Mouse (Mus musculus): ENCODE results near the gene Phlda1. TPM values are rescaled to one million over a fixed set of nuclear protein-coding genes. Genes with fewer than 3 reads are reported as not detected.

The Phlda1 gene
- total RNA-seq, 2 experiments from 2014 or later: 24.4 to 28.6 TPM

- intact Hi-C loops (cut with DNase I): no loop called here
- DNase-seq (ENCODE audit: extremely low spot score in 1 of 2, low spot score in 2 of 2): no peak
These were observed 13.7 kb downstream of the Phlda1 start for GRCm38 (mm10) chr10:111519620-111520370.

- intact Hi-C loops (cut with DNase I): no loop called here
- DNase-seq (ENCODE audit: extremely low spot score in 1 of 2, low spot score in 2 of 2): no peak
These were observed 14.5 kb downstream of the Phlda1 start for GRCm38 (mm10) chr10:111520621-111521020.

- intact Hi-C loops (cut with DNase I): no loop called here
These were observed 15.6 kb downstream of the Phlda1 start for GRCm38 (mm10) chr10:111521636-111522035.

GRCm38 (mm10) chr10:111522230-111522629 lies 16.1 kb downstream of the Phlda1 start:
- intact Hi-C loops (cut with DNase I): no loop called here
- DNase-seq (ENCODE audit: extremely low spot score in 1 of 2, low spot score in 2 of 2): no peak

More at GRCm38 (mm10) chr10:111521636-111522035, 15.6 kb downstream of the Phlda1 start:
- DNase-seq (ENCODE audit: extremely low spot score in 1 of 2, low spot score in 2 of 2): no peak

- no peak for DNase-seq (ENCODE audit: extremely low spot score in 1 of 2, low spot score in 2 of 2)
- intact Hi-C loops (cut with DNase I): no loop called here
These were observed 17.8 kb downstream of the Phlda1 start for GRCm38 (mm10) chr10:111523894-111524293.

GRCm38 (mm10) chr10:111527057-111527456 lies 21.0 kb downstream of the Phlda1 start:
- DNase-seq (ENCODE audit: extremely low spot score in 1 of 2, low spot score in 2 of 2): no peak
- intact Hi-C loops (cut with DNase I): no loop called here

- no peak for DNase-seq (ENCODE audit: extremely low spot score in 1 of 2, low spot score in 2 of 2)
- intact Hi-C loops (cut with DNase I): no loop called here
These were observed 21.5 kb downstream of the Phlda1 start for GRCm38 (mm10) chr10:111527613-111528012.

GRCm38 (mm10) chr10:111528283-111528682 lies 22.2 kb downstream of the Phlda1 start:
- intact Hi-C loops (cut with DNase I): no loop called here
- no peak for DNase-seq (ENCODE audit: extremely low spot score in 1 of 2, low spot score in 2 of 2)

- DNase-seq (ENCODE audit: extremely low spot score in 1 of 2, low spot score in 2 of 2): no peak
- intact Hi-C loops (cut with DNase I): no loop called here
These were observed 24.3 kb downstream of the Phlda1 start for GRCm38 (mm10) chr10:111530398-111530797.

GRCm38 (mm10) chr10:111534691-111535090 lies 28.6 kb downstream of the Phlda1 start:
- intact Hi-C loops (cut with DNase I): no loop called here
- no peak for DNase-seq (ENCODE audit: extremely low spot score in 1 of 2, low spot score in 2 of 2)

- intact Hi-C loops (cut with DNase I): no loop called here
- DNase-seq (ENCODE audit: extremely low spot score in 1 of 2, low spot score in 2 of 2): no peak
These were observed 31.3 kb downstream of the Phlda1 start for GRCm38 (mm10) chr10:111537410-111537809.

- DNase-seq (ENCODE audit: extremely low spot score in 1 of 2, low spot score in 2 of 2): peak; percentile 55 to 80
These were observed 33.7 kb downstream of the Phlda1 start for GRCm38 (mm10) chr10:111539724-111540324.

GRCm38 (mm10) chr10:111540678-111541077 lies 34.6 kb downstream of the Phlda1 start:
- DNase-seq (ENCODE audit: extremely low spot score in 1 of 2, low spot score in 2 of 2): no peak
- intact Hi-C loops (cut with DNase I): no loop called here

More at GRCm38 (mm10) chr10:111539724-111540324, 33.7 kb downstream of the Phlda1 start:
- intact Hi-C loops (cut with DNase I): no loop called here

- DNase-seq (ENCODE audit: extremely low spot score in 1 of 2, low spot score in 2 of 2): no peak
- intact Hi-C loops (cut with DNase I): no loop called here
These were observed 37.0 kb downstream of the Phlda1 start for GRCm38 (mm10) chr10:111543106-111543505.

GRCm38 (mm10) chr10:111543781-111544260 lies 37.7 kb downstream of the Phlda1 start:
- peak in 1 of 2 experiments; percentile 60 for DNase-seq (ENCODE audit: extremely low spot score in 1 of 2, low spot score in 2 of 2)
- intact Hi-C loops (cut with DNase I): no loop called here

GRCm38 (mm10) chr10:111544311-111544710 lies 38.2 kb downstream of the Phlda1 start:
- DNase-seq (ENCODE audit: extremely low spot score in 1 of 2, low spot score in 2 of 2): no peak
- intact Hi-C loops (cut with DNase I): no loop called here

GRCm38 (mm10) chr10:111545648-111546047 lies 39.6 kb downstream of the Phlda1 start:
- no peak for DNase-seq (ENCODE audit: extremely low spot score in 1 of 2, low spot score in 2 of 2)
- intact Hi-C loops (cut with DNase I): no loop called here

GRCm38 (mm10) chr10:111547881-111548372 lies 41.8 kb downstream of the Phlda1 start:
- no peak for DNase-seq (ENCODE audit: extremely low spot score in 1 of 2, low spot score in 2 of 2)
- intact Hi-C loops (cut with DNase I): no loop called here

GRCm38 (mm10) chr10:111550075-111550695 lies 44.1 kb downstream of the Phlda1 start:
- intact Hi-C loops (cut with DNase I): no loop called here
- no peak for DNase-seq (ENCODE audit: extremely low spot score in 1 of 2, low spot score in 2 of 2)

- intact Hi-C loops (cut with DNase I): no loop called here
These were observed 47.6 kb downstream of the Phlda1 start for GRCm38 (mm10) chr10:111553695-111554094.

More at GRCm38 (mm10) chr10:111553695-111554094, 47.6 kb downstream of the Phlda1 start:
- DNase-seq (ENCODE audit: extremely low spot score in 1 of 2, low spot score in 2 of 2): no peak
